Mouse (Mus musculus): ENCODE measurements around the gene Zbtb34. TPM values are rescaled to one million over a fixed set of nuclear protein-coding genes. Genes with fewer than 3 reads are reported as not detected.

Gene Zbtb34
- polyA plus RNA-seq, 2 experiments from 2014 or later: 1.4 TPM

- no peak for ATAC-seq
Measured at GRCm38 (mm10) chr2:33445741-33446140, 14.6 kb upstream of the Zbtb34 start.

- no peak for ATAC-seq
Measured at GRCm38 (mm10) chr2:33444862-33445261, 13.7 kb upstream of the Zbtb34 start.

GRCm38 (mm10) chr2:33444358-33444757 lies 13.2 kb upstream of the Zbtb34 start:
- no peak for ATAC-seq

DNA sequence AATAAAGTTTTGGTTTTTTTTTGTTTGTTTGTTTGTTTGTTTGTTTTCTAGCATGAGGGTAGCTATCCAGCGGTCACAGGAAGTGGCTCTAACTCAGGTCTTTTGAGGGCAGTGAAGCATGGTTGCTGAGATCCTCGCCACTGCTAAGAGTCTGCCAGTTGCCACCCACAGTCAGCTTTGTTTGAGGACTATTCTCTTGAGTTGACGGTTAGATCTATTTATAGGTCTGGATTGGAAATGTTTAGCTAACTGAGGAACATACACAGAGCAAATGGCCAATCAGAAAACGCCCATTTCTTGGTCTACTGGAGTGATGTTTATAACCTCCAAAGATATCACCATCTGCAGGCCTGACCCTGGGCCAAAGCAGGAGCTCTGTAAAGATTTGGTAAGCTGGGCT lies 11.6 kb upstream of the Zbtb34 start:
- ATAC-seq: no peak

DNA sequence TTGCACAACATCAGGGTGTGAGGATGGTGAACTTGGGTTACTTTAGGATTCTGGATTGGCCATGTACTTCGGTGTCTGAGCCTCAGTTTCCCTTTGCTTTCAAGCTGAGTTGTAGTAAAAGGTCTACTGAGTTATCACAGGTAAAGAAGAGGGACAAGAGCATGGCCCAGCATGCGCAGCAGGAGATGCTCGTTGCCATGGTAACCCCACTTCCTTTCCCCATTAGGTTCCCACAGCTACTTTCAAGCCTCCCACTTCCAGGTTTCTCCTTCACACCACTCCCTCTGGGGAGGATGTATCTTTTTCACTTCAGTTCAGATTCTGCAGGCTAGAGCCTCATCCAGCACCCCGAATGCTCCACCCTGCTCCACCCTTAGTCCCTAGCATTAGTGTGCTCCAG lies 9.8 kb upstream of the Zbtb34 start:
- ATAC-seq: no peak

GRCm38 (mm10) chr2:33439980-33440670 lies 9.0 kb upstream of the Zbtb34 start:
- no peak for ATAC-seq

DNA sequence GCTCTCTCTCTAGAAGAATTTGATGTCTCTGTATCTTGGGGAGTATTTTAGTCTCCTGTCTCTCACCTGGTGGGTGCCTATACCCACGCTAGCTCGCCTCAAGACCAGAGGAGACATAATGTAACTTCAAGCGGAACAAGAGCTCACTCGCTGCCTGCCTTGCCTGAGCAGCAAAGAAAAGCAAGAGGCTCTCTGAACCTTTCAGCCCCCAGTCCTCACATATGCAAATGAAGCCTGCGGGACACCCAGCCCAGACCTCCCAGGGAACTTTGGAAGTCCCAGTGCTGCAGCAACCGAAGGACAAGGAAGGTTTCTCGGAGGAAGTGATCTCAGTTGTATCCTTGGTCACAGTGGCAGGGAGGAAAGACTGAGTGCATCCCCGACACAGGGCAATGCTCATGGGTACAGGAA lies 8.4 kb upstream of the Zbtb34 start:
- no peak for ATAC-seq

- ATAC-seq: no peak
Measured at GRCm38 (mm10) chr2:33438377-33438776, 7.3 kb upstream of the Zbtb34 start.

DNA sequence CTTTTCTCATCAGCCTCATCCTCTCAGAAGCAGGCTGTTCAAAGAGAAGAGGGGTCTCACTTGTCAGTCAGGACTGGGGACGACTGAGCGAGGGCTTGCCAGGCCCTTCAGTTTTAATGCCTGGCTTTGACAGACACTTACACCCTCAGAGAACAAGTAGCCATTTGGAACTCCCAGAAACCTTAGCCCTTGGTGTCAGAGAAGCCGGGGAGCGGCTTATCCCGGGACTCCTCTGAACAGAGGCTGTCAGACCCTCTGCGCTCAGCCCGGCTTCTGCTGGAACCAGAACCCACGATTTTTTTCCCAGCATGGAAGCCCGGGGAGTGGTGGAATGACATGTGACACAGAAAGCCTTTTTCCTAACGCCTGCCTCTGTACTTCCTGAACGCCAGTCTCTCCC lies 6.1 kb upstream of the Zbtb34 start:
- no peak for ATAC-seq

- ATAC-seq: no peak
Measured at GRCm38 (mm10) chr2:33436035-33436580, 5.0 kb upstream of the Zbtb34 start.

GRCm38 (mm10) chr2:33435036-33435650 lies 4.0 kb upstream of the Zbtb34 start:
- no peak for ATAC-seq

GRCm38 (mm10) chr2:33432877-33433276 lies 1.8 kb upstream of the Zbtb34 start:
- ATAC-seq: no peak

DNA sequence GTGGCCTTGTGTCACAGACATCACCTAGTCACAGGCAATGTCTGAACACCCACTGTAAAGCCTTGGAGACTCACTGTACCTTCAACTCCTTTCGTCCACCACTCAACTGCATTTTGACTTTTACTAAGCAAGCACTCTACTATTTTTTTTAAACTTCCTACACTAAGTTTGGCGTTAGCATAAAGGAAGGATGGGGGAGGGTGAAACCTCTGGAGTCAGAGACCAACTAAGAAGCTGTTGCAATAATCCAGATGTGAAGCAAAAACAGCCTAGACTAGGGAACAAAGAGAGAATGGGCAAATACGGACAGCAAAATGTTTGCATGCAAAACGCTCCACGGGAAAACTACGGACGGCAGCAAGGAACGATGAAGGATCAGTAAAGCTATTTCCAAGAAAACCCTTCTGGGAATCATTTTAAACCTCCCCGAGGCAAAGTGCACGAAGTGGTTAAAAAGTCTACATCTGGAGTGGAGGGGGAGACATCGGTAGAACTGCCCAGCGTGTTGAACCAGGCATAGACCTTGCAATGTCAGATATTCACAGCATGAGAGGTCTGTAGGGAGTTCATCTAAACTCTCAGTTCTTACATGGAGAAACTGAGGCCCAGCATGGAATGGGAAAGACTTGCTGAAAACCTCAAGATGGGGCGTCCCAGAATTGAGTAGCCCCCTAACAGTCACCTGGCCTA lies 898 bp downstream of the Zbtb34 start:
- ATAC-seq: no peak

DNA sequence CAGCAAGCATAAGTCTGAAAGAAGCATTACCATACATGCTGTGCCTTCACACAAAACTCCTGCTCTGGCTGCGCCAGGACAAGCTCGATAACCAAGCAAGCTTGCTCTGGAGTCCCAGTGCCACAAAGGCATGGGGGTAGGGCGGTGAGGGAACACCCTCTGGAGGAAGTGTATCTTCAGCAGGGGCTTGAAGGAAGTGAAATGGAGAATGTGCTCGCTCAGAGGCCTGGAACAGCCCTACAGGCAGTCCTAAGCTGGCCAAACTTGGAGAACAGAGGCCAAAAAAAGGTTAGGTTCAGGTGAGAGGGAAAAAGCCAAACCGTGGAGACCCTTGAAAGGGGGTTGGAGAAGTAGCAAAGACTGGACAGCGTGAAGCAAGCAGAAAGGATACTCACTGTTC lies 1.8 kb downstream of the Zbtb34 start:
- ATAC-seq: no peak

DNA sequence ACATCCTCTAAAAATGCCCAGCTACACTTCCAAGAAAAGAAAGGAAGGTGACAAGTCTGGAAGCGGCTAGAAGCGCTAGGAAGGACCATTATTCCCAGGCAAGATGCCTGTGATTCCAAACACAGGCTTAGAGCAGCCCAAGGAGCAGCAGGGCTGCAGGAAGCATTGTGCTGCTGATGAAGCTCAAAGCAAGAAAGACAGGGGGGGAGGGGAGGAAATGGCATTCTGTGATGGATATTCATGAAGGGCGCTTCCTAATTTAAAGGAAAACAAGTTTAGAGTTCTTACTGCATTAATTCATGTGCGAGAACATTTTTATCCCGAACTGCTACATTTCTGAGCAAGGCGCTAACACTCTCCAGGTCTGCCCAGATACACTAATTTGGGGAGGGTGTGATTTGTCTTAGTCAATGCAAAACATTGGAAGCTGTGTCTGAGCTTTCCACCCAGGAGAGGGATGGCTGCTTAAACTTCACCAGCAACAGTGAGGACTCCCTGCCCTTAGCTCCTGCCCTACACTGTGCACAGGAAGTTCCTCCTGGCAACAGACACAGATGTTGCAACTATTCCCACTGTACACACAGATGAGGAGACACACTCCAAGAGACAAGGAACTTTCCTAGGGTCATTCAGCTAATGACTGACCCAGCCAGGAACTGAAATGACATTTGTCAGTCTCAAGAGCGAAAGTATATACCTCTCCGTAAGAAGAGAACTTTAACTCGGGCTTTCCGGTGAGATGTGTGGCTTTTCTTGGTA lies 4.3 kb downstream of the Zbtb34 start:
- no peak for ATAC-seq

- no peak for ATAC-seq
Measured at GRCm38 (mm10) chr2:33417454-33417853, 13.7 kb downstream of the Zbtb34 start.

DNA sequence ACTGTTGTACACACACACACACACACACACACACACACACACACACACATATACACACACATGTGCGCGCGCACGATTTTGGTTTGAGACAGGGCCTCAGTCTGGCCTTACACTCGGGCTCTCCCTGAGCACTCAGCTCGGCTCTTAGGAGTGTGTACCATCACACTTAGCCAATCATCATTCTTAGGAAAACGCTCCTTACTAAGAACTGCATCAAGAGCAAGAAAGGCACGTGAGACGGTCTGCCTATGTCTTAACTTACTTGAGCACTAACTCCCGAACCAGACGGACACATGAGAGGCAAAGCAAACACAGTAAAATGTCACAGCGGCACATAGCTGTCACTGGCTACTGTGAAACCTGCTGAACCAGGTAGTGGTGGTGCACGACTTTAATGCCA lies 17.1 kb downstream of the Zbtb34 start:
- no peak for ATAC-seq

- ATAC-seq: no peak
Measured at GRCm38 (mm10) chr2:33412111-33412510, 19.0 kb downstream of the Zbtb34 start.

GRCm38 (mm10) chr2:33403511-33404003 lies 27.6 kb downstream of the Zbtb34 start:
- no peak for ATAC-seq

DNA sequence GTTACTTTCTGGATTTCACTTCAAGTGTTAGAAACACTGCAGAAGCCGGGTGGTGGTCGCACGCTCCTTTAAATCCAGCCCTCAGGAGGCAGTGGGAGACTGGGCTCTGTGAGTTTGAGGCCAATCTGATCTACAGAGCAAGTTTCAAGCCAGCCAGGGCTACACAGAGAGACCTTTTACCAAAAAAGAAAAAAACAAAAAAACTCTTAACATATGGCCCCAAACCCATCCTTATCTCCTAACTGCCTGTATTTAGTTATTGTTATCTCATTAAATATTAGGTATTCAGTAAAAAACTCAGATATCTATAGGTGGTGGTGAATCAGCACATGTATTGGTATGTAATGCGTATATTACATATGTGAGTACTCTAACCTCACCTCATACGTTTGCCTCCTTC lies 28.5 kb downstream of the Zbtb34 start:
- no peak for ATAC-seq

- no peak for ATAC-seq
Measured at GRCm38 (mm10) chr2:33402236-33402635, 28.9 kb downstream of the Zbtb34 start.

DNA sequence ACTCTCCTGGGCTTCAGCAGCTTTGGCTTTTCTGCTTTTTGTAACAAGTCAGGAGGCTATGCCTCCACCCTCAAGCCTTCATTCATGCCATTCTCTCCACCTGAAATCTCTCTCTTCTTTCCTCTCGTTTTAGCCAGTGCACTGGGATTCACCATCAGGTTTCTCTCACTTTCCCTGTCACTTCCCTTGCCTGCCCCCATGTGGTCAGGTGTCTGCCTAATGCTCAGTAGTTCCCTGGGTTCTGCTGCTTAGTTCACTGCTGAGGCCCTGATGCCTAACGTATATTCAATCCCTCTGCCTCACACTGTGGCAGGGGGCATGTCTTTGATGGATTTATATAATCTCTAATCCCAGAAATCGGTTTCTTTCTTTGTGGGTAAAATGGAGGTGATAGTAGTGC lies 29.9 kb downstream of the Zbtb34 start:
- ATAC-seq: no peak

- no peak for ATAC-seq
Measured at GRCm38 (mm10) chr2:33400541-33400940, 30.6 kb downstream of the Zbtb34 start.
